Mouse (Mus musculus): ENCODE measurements around the gene Prkn. TPM values are rescaled to one million over a fixed set of nuclear protein-coding genes. Genes with fewer than 3 reads are reported as not detected.

Prkn gene
- polyA plus RNA-seq, 1 experiment: 0.40 TPM

DNA sequence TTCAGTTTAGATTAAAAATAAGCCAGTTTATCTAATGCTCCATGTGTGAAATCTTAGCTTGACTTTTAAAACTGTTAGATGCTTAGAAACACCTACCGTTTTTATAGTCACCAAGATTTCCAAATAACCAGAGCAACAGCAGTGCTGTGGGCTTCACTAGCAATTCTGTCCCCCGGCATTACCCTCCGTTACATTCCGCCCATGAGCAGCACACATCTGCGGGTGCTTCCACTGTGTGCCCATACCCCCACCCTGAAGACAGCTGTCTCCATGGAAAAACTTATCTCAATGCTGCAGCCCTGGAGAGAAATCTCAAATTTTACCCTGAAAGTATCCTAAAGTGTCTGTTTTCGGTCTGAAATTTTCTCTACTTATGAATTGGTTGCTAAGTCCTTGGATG lies 839.5 kb downstream of the Prkn start:
- 87% methylated on average over 6 of the region's 6 CpGs for WGBS
- no peak for DNase-seq (ENCODE audit: low read depth, low spot score)

DNA sequence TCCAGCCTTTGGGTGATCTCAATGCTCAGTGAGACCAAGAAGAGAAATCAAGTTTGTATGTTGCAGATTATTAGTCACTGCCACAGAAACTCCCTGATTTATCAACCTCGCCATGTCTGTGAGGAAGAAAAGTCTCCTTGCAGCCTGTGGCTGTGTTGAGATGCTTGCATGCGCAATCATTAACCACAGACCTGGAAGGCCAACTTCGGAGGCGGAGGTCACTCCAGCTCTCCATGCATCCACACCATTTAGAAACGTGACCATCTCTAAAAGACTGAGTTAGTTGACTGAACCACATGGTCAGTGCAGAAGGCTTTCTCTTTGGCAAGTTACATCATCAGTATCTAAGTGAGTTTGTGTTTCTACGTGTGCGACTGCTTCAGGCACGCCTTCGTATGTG lies 840.3 kb downstream of the Prkn start:
- 73% methylated on average over 9 of the region's 9 CpGs for WGBS
- DNase-seq (ENCODE audit: low read depth, low spot score): no peak

DNA sequence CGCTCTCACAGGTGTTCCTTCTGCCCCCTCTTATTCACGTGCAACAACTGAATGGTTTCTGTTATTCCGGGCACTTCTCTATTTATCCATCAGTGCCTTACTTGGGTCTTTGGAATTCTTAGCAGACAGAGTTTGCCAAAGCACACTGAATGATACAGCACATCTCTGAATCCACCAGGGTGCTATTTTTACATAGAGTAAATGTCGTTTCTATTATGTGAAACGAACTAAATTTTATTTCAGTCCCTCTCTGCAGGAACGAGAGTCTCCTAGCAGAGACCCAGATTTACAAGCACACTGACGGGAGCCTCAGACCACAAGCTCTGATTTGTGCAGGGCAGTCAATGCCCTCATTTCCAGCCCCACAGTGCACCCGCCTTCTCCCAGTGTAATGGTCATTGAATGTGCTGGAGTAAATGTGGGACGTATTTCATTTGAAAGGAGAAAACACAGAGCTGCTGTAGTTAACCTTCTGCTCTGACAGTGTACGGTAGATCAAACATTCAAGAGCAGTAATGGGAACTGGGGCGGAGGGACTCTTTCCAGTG lies 841.7 kb downstream of the Prkn start:
- no peak for DNase-seq (ENCODE audit: low read depth, low spot score)
- 56% methylated on average over 11 of the region's 11 CpGs for WGBS

DNA sequence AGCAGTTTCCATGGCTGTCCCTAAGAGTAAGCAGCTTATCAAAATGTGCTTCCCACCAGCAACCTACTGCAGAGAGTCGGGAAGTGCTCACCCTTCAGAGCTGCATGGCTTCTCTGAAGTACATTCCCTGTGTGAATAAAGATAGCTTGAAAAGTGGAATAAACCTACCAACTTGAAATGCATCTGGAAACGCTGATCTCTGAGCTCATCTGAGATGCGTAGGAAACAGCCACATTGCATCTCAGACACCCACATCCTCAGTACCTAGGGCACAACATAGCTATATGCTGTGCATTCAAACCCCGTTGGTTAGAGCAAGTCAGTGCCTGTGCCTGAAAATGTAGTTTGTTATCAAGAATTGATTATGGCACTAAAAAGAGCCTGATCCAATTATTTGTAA lies 864.8 kb downstream of the Prkn start:
- WGBS: 86% methylated on average over 4 of the region's 4 CpGs
- DNase-seq (ENCODE audit: low read depth, low spot score): no peak

DNA sequence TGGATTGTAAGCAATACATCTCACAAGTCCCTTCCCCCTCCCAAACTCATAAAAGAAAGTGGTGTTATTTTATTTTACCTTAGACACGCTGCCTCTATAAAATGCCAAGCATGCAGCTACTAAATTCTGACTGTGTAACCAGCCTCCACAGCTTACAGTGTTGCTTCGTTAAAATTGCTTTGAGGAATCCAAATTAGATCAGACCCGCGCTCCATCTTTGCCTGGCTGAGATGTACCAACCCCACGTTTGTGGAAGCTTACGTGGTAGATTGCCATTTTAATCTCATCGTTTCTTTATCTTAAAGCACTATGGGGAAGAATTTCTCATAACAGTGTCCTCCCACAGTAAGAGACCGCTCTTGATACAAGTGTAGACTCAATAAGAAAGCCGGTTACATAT lies 865.6 kb downstream of the Prkn start:
- 78% methylated on average over 9 of the region's 9 CpGs for WGBS
- no peak for DNase-seq (ENCODE audit: low read depth, low spot score)

DNA sequence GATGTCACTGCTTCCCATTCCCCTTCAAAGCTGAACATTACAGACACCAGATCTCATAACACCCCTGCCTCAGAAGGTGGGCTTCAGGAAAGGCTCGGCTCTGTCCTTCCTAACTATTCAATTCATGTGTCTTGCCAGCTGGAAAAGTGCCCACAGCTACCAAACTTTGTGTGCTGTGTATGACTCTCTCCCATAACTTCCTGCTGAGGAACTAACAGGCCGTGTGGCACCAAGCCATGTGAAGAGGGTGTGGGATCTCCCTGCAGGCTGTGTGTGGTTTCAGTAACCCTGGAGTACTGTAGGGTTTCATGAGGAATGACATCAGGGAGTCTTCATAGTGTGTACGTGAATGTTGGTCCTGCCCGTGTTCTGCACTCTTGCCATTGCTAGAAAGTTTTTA lies 871.9 kb downstream of the Prkn start:
- 49% methylated on average over 4 of the region's 4 CpGs for whole genome bisulfite sequencing
- DNase-seq (ENCODE audit: low read depth, low spot score): no peak

DNA sequence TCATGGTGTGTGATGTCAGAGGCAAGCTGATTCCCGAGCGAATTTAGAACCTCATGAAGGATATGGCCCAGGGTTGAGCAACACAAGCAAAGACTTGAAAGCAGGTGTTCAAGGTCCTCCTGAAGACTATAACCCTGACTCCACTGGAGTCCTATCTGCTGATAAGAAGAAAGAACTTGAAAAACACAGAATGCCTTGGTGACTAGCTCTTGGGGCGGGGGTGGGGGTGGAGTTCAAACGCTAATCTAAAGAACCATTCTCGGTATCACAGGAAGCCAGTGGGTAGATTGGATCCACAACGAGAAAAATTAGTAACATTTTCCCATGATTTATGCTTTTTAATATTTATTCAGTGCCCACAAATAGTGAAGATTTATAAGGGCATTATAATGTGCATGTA lies 879.6 kb downstream of the Prkn start:
- no peak for DNase-seq (ENCODE audit: low read depth, low spot score)
- 78% methylated on average over 6 of the region's 6 CpGs for WGBS

DNA sequence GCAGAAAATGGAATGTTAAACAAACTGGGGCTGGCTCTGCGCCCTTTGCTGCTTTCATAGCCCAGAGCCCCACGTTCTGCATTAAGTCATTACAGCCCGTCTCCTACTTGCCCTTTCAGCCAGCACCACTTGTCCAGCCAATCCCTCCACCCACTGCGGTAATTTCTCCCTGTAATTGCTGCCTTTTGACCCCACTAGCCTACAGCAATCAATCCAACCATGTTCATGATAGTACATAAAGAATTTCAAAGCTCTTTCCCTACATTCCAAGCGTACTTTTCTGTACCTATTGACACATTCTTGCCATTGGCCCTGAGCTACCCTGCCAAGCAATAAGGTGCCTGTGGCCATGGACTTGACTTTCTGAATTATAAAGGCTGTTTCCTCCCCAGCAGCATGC lies 881.7 kb downstream of the Prkn start:
- 23% methylated on average over 5 of the region's 5 CpGs for whole genome bisulfite sequencing

DNA sequence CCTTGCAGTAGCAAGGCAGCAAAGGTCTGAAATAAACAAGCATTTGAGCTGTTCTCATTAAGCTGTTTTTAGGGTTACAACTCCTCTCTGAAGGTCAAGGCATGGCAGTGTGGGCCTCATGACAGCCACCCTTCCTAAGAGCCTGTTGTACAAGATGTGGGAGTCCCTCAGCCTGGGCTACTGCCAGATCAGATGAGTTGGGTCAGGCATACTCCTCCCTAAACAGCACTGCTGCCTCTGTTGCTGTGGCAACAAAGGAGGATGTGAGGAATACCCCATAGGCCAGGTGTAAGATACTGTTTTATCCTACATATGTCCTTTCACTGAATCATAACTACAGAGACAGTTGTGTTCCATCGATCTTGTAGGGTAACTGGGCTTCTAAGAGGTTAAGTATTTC lies 882.3 kb downstream of the Prkn start:
- DNase-seq (ENCODE audit: low read depth, low spot score): no peak
- 83% methylated on average over 1 of the region's 1 CpGs for WGBS

More for the DNA sequence above, 881.7 kb downstream of the Prkn start:
- DNase-seq (ENCODE audit: low read depth, low spot score): no peak

DNA sequence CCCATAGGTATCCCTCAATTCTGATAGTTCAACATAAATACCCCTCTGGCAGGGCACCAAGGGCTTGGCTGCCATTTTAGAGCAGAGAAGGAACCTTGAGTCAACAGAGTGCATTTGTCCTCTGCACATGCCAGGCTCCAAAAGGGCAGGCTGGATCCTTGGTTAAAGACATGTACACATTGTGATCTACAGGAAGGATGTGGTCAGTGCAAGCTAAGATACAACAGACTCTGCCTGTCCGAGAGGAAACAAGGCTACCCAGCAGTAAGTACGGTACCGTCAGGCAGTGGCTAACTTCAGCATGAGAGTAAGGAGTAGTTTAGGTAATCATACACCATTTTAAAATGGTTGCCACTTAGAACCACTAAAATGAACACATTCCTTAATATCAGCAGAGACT lies 884.0 kb downstream of the Prkn start:
- DNase-seq (ENCODE audit: low read depth, low spot score): no peak
- 77% methylated on average over 3 of the region's 3 CpGs for WGBS

DNA sequence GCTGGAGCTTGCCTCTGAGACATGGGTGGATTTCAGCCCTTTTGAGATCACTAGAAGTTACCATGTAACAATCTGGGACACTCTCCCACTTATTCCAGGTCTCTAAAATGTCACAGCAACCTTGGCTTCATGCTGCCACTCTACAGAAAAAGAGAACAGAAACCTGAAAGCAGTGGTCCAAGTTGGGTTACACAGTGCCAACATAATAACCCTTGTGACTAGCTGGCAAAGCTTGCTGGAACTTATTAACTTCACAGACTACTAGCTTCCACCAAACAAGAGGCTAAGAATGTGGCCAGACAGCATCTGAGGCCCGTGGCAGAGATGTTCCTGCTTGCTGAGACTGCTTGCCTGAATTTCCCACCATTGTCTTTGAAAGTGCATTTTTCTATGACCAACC lies 886.9 kb downstream of the Prkn start:
- 18% methylated on average over 1 of the region's 1 CpGs for WGBS
- no peak for DNase-seq (ENCODE audit: low read depth, low spot score)

DNA sequence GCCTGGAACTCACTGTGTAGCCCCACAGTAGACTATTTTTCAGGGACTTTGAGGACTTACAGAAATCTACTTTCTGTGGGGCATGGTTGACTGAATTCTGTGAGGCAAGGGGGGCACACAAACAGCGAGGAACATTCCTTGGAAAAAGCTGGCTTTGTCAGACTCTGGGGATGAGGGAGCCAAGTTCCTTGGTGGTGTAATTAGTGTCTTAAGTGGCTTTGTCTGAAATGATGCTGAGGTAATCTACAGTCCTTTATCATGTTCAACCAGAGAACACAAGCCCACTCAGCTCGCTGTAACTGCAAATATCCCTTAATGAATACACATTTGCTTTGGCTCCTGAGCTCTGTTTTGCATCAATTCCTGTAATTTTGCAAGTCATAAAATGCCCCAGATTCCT lies 888.1 kb downstream of the Prkn start:
- no peak for DNase-seq (ENCODE audit: low read depth, low spot score)
- WGBS: 76% methylated on average over 2 of the region's 2 CpGs

DNA sequence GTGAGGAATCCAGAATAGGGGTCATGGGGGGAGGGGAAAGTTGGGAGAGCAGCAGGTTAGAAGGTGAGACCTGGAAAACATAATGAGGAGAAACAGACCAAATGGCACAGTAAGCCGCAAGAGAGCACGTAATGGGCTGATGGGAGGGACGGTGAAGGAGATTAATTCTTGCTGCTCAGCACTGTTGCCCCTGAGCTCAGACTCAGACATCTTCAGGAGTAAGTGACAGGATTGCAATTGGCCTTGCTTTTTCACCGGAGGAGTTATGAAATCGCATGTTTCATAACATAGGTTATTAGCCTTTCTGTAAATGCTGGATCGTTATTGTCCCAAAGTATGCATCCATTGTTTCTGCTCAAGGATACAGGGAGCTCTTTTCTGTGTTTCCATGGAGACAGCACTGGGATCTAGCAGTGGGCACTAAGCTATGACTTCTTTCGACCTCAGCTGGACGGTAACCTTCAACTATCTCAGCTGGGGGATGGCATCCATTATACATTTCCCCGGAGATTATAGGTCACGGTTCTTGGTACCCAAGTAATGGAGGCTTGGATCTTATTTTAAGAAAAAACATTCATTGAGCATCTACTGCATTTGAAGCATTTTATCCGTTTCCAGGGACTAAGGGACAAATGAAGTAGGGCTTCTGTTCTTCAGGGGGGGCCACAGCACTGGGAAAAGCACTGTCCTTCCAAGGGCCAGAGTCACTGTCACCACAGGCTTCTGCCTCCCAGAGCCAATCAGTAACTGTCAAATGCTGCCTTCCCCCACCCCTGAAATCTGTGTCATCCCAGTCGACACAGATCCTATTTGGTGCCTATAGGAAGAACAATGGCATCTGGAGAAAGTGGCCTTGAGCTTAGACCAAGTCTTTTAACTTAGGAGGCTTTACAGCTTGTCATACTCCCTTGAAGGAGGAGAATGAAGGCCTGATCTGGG lies 890.7 kb downstream of the Prkn start:
- no peak for DNase-seq (ENCODE audit: low read depth, low spot score)
- whole genome bisulfite sequencing: 78% methylated on average over 12 of the region's 12 CpGs

DNA sequence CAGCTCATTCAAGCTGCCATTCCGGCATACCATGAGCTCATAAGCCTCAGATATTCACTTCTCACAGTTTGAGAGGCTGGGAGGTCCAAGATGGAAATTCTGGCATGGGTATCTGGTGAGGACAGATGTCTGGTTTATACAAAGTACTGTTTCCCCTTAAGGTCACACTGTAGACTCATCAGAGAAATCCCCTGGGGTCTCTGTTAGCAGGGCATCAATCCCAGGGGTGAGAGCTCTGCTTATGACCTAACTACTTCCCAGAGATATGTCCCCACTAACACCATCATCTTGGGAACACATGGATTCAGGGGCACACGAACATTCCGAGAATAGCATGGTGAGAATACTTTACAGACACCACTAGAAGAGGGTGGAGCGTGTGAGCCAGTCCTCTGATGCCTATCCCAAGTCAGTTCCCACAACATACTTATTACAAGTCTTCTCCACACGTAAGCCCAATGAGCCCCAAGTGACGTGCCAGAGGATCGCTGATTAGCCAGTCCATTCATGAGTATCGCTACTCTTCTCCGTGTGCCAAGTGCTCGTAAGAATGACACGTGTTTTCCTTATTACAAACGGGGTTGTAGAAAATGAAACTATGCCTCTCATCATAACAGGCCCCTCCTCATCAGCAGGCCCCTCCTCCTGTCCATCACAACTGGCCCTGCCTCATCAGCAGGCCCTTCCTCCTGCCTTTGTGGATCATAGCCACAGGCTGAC lies 895.1 kb downstream of the Prkn start:
- 73% methylated on average over 12 of the region's 12 CpGs for WGBS
- DNase-seq (ENCODE audit: low read depth, low spot score): no peak

DNA sequence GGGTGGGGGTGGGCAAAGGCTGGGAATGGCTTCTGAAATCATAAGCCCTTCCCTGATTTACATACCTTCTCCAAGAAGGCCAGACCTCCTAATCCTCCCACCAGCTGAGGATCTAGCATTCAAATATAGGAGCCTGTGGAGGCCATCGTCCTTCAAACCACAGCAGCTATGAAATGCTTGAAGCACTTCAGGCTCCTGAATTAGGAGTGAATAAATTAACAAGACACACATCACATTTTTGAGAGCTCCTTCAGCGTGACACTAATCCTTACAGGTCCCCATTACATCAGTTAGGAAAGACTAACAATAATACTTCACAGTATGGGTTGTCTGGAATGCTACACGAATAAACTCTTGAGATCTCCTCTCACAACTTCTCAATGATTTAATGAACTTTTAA lies 896.3 kb downstream of the Prkn start:
- 75% methylated on average over 3 of the region's 3 CpGs for whole genome bisulfite sequencing
- no peak for DNase-seq (ENCODE audit: low read depth, low spot score)

DNA sequence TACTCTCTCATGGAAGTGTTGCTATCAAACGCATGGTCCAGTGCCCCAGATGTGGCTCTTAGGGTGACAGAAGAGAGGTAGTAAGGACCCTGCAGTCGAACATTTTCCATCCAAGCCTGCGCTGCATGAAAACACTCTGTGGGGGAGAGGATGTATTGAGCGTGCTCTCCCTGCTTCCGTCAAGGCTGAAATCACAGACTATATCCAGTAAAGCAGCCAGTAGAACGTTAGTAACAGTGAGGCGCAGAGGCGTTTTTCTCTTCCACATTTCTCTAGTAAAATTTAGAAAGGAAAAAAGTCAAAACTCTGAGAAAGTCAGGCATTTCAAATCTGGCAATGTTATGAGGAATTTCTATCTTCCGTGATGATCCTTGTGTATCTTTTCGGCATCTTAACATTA lies 897.7 kb downstream of the Prkn start:
- 95% methylated on average over 10 of the region's 10 CpGs for WGBS
- no peak for DNase-seq (ENCODE audit: low read depth, low spot score)

DNA sequence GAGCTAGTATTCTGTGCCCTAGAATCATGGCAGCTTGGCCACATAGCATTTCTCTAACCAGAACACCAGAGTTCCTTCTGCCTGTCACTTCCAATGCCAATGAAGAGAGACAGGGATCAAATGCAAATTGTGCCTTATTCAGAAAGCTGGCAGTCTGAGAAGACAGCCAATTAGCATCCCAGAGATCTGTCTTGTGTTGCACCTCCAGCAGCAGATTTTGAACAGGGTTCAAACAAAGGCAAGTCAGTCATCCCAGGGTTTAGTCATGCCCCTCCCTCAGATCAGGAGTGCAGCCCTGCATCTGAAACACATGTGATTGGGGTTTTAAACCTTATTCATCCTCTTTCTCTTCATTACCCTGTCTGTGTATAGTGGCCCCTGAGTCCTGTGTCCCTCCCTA lies 900.5 kb downstream of the Prkn start:
- DNase-seq (ENCODE audit: low read depth, low spot score): no peak

DNA sequence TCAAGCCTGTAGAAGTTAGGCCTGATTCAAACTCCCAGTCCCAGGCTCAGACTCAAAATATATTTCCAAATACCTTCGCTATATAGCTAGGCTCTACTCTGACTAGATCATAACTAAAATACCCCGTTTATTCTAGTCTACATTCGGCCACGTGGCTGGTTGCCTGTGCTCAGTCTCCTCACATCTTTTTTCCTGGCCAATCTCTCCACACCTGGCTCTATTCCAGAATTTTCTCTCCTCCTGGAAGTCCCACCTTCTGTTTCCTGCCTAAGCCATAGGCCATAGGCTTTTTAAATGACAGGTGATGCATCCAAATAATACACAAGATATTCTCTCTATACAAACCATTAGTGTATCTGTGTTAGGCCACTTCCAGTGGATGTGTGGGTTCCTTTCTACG lies 901.0 kb downstream of the Prkn start:
- WGBS: 93% methylated on average over 5 of the region's 5 CpGs

DNA sequence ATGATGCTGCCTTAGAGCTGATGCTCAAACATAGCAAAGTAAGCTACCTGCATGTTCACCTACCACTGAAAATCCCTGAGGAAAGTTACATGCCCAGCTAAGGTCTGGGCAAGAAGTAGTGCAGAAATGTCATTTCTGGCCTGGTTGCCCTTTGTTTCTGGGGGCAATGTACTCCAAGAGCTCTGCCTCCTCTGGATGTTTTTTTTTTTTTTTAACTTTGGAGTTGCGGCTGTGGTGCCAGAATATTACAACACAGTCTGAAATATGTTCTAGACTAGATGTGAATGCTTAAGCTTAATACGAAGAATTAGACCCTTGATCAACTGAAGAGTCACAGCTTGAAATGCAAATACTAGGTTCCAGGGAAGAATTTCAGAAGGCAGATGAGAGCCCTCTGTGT lies 911.1 kb downstream of the Prkn start:
- 76% methylated on average over 2 of the region's 2 CpGs for WGBS
- DNase-seq (ENCODE audit: low read depth, low spot score): no peak

More for the DNA sequence above, 901.0 kb downstream of the Prkn start:
- no peak for DNase-seq (ENCODE audit: low read depth, low spot score)

DNA sequence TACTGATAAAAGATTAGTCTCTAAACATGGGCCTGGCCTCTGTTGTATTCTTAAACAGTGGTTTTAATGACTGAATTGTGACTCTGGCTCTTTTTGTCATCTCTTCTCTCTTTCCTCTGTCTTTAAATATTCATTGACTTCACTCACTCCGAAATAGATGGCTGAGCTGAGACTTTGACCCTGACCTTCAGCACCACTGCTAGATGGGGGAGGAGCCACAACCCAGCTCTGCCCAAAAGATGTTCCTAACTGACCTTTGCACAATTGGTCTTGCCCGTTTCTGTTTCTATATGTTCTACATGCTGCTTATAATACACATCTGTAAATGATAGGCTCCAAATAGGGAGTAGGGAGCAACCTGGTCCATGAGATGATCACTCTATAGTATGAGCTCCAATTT lies 912.5 kb downstream of the Prkn start:
- DNase-seq (ENCODE audit: low read depth, low spot score): no peak
- 32% methylated on average over 2 of the region's 2 CpGs for WGBS

DNA sequence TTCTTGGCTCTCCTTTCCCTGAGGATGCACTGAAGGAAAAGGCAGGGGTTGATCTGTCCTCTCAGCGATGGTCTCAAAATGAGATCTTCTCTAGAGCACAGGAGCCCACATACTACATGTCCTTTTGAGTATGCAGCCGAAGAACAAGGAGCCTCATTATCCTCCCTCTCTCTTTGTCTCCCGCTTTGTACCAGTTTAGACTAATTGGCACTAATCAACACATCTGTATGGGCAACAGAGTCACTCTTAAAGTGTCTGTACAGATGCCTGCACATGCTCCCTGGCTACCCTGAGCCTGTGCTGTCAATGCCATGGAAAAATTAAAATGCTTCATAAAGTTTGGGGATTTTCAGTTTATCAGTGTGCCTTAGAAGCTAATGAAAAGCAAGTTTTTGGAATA lies 924.9 kb downstream of the Prkn start:
- no peak for DNase-seq (ENCODE audit: low read depth, low spot score)
- WGBS: 81% methylated on average over 3 of the region's 3 CpGs

All from large intestine, adult 2 months (tissue).